Mouse (Mus musculus): ENCODE results near the gene Gm10334. TPM values are rescaled to one million over a fixed set of nuclear protein-coding genes. Genes with fewer than 3 reads are reported as not detected.
"Not testable (repeated sequence)": the region's sequence is repeated elsewhere in the genome, so short reads cannot be mapped to it uniquely, and the experiment has no call there.

Gene Gm10334
- polyA plus RNA-seq (2015; fragmentation: Nextera tagmentation; extraction: Ambion mirVana) = not detected in 2 replicates

GRCm38 (mm10) chr6:41446045-41446444 is at the start of gene Gm10334:
Gene Gm10334 (minus strand): TSS chr6:41446145.
- ATAC-seq; H3K27ac ChIP-seq; H3K4me3 ChIP-seq (replicated peaks); H3K36me3 ChIP-seq; H3K9me3 ChIP-seq; H3K9ac ChIP-seq (replicated peaks); H3K27me3 ChIP-seq; H3K4me2 ChIP-seq (replicated peaks); H3K4me1 ChIP-seq (replicated peaks): not testable (repeated sequence)

- not testable (repeated sequence) for H3K4me3 ChIP-seq (replicated peaks)
These were observed 12.7 kb upstream of the Gm10334 start, which contains the start of gene Prss1 for GRCm38 (mm10) chr6:41458632-41459031. Gene Prss1 (plus strand): TSS chr6:41458932.

DNA sequence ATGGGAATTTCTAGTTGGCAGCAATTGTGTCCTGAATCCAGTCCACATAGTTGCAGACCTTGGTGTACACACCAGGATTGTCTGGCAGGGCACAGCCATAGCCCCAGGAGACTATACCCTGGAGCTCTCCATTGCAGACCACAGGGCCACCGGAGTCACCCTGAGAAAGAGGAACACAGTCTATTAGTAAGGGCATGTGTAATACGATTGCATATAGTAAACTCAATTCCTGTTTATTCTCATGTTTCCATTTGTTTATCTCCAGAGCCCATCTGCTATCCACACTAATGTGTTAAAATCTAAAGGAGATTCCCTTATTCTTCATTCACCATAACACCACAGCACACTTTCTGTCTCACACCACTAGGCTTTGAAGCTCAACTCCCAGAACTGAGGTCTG is 3.7 kb downstream of the Gm10334 start:
- not testable (repeated sequence) for H3K27me3 ChIP-seq; H3K4me1 ChIP-seq (replicated peaks); H3K36me3 ChIP-seq; ATAC-seq; H3K27ac ChIP-seq; H3K9ac ChIP-seq (replicated peaks); H3K4me3 ChIP-seq (replicated peaks); H3K9me3 ChIP-seq; H3K4me2 ChIP-seq (replicated peaks)
- WGBS = 83% methylated on average over 1 of the region's 2 CpGs

More at GRCm38 (mm10) chr6:41458632-41459031, 12.7 kb upstream of the Gm10334 start, which contains the start of gene Prss1:
- not testable (repeated sequence) for H3K4me1 ChIP-seq (replicated peaks); H3K36me3 ChIP-seq; H3K27ac ChIP-seq; H3K27me3 ChIP-seq; H3K9ac ChIP-seq (replicated peaks); ATAC-seq; H3K9me3 ChIP-seq; H3K4me2 ChIP-seq (replicated peaks)

Other genes with a start within 250 kb of the Gm10334 start
- gene Try4, start 143.9 kb downstream of the Gm10334 start, polyA plus RNA-seq (2015; fragmentation: Nextera tagmentation; extraction: Ambion mirVana) = not detected in 2 replicates
- not detected in 2 replicates for gene Try5, start 129.3 kb downstream of the Gm10334 start, polyA plus RNA-seq (2015; fragmentation: Nextera tagmentation; extraction: Ambion mirVana)
- gene Try10, start 92.0 kb downstream of the Gm10334 start, polyA plus RNA-seq (2015; fragmentation: Nextera tagmentation; extraction: Ambion mirVana) = not detected in 2 replicates
- gene Prss3, start 68.5 kb downstream of the Gm10334 start, polyA plus RNA-seq (2015; fragmentation: Nextera tagmentation; extraction: Ambion mirVana) = not detected in 2 replicates
- gene Gm5771, start 53.8 kb downstream of the Gm10334 start, polyA plus RNA-seq (2015; fragmentation: Nextera tagmentation; extraction: Ambion mirVana) = not detected in 2 replicates
- gene Prss1, start 12.8 kb upstream of the Gm10334 start, polyA plus RNA-seq (2015; fragmentation: Nextera tagmentation; extraction: Ambion mirVana) = not detected in 2 replicates
- not detected in 2 replicates for gene Prss2, start 75.6 kb upstream of the Gm10334 start, polyA plus RNA-seq (2015; fragmentation: Nextera tagmentation; extraction: Ambion mirVana)
- 26.6 and 31.2 TPM in 2 replicates for gene Ephb6, start 159.3 kb upstream of the Gm10334 start, polyA plus RNA-seq (2015; fragmentation: Nextera tagmentation; extraction: Ambion mirVana)
- gene Trpv6, start 190.3 kb upstream of the Gm10334 start, polyA plus RNA-seq (2015; fragmentation: Nextera tagmentation; extraction: Ambion mirVana) = 0.67 and 0.90 TPM in 2 replicates
- gene Trpv5, start 234.6 kb upstream of the Gm10334 start, polyA plus RNA-seq (2015; fragmentation: Nextera tagmentation; extraction: Ambion mirVana) = not detected in 2 replicates
- not detected in 2 replicates for gene Llcfc1, start 238.3 kb upstream of the Gm10334 start, polyA plus RNA-seq (2015; fragmentation: Nextera tagmentation; extraction: Ambion mirVana)

Measured in midbrain, embryonic 13.5 days (tissue).